In genomic region chr12:85175926-85176845, GRCm38 (mm10) we compare ENCODE assay signal across 8 mouse cellular contexts. TPM values are rescaled to one million over a fixed set of nuclear protein-coding genes. Genes with fewer than 3 reads are reported as not detected.
DNase-seq lines count a peak whose midpoint lies in the region; ATAC-seq and TF ChIP-seq lines count a peak whose summit lies in the region.

No protein-coding gene starts in this region.

- peak; percentile 84 for ATAC-seq in hindbrain, embryonic 12.5 days (ENCODE audit: low FRiP score)
- ATAC-seq in CD4-positive, CD25-positive, alpha-beta regulatory T cell, adult 4 months, result no peak

- no peak overlapping the region; the same call in 1 of the 2 replicates for H3K4me3 ChIP-seq in layer of hippocampus, adult 2 months
- peak overlapping the region; percentile 33 for H3K4me3 ChIP-seq in hindbrain, embryonic 12.5 days

- WGBS in hindbrain, embryonic 12.5 days, result 7% methylated on average over 11 of the region's 11 CpGs

- no peak for DNase-seq in layer of hippocampus, adult 2 months (ENCODE audit: low spot score in 2 of 2)
- no peak for DNase-seq in layer of hippocampus, adult 9-10 months (ENCODE audit: low spot score)
- peak; percentile 53 for DNase-seq in embryo, embryonic 9.5 days (ENCODE audit: extremely low spot score)
- peak; percentile 64 for DNase-seq in lung, postnatal 10 days
- peak; percentile 71 for DNase-seq in yolk sac, embryonic 10.5 days (ENCODE audit: low spot score)
- no peak for DNase-seq in layer of hippocampus, adult 9-11 months

- peak overlapping the region; percentile 60 for H3K4me2 ChIP-seq in hindbrain, embryonic 12.5 days (replicated peaks)

- H3K36me3 ChIP-seq in hindbrain, embryonic 12.5 days, result no peaks in the 10 kb centered on the region

- H3K4me1 ChIP-seq in hindbrain, embryonic 12.5 days, result peaks cover 42% of the 10 kb centered on the region

- peaks cover 31% of the 10 kb centered on the region for H3K27me3 ChIP-seq in hindbrain, embryonic 12.5 days

- no peaks in the 10 kb centered on the region for H3K9me3 ChIP-seq in hindbrain, embryonic 12.5 days (replicated peaks)

- peak overlapping the region; percentile 36; the same call in 1 of the 2 replicates for H3K27ac ChIP-seq in layer of hippocampus, adult 2 months
- H3K27ac ChIP-seq in hindbrain, embryonic 12.5 days, result peak overlapping the region; percentile 70

- peak overlapping the region; percentile 43; the same call in 1 of the 2 replicates for H3K9ac ChIP-seq in hindbrain, embryonic 12.5 days

- TF ChIP-seq CTCF in layer of hippocampus, adult 2 months (conservative IDR thresholded peaks at IDR 0.05), result no peak

RNA-seq across cellular contexts. Expression of gene Pgf, which starts 1.4 kb away (rescaled TPM):
- total RNA-seq in layer of hippocampus, adult 2 months (2021), result 1 to 10 TPM; 4.7 to 5.2 TPM
- polyA plus RNA-seq in hindbrain, embryonic 12.5 days (2016; fragmentation: Nextera tagmentation; extraction: Ambion mirVana), result 10.6 and 11.2 TPM in 2 replicates
- not detected for polyA plus RNA-seq in CD4-positive, CD25-positive, alpha-beta regulatory T cell, adult 4 months (2017; shearing (Covaris generic))

RNA-seq across cellular contexts. Expression of gene Rps6kl1, which starts 25.1 kb away (rescaled TPM):
- total RNA-seq in layer of hippocampus, adult 2 months (2021), result 10 to 100 TPM; 39.0 to 40.0 TPM
- polyA plus RNA-seq in hindbrain, embryonic 12.5 days (2016; fragmentation: Nextera tagmentation; extraction: Ambion mirVana), result 7.2 and 7.6 TPM in 2 replicates
- polyA plus RNA-seq in CD4-positive, CD25-positive, alpha-beta regulatory T cell, adult 4 months (2017; shearing (Covaris generic)), result under 1 TPM; 0.28 to 0.43 TPM

RNA-seq across cellular contexts. Expression of gene Eif2b2, which starts 43.1 kb away (rescaled TPM):
- total RNA-seq in layer of hippocampus, adult 2 months (2021), result 10 to 100 TPM; 63.5 to 65.3 TPM
- polyA plus RNA-seq in hindbrain, embryonic 12.5 days (2016; fragmentation: Nextera tagmentation; extraction: Ambion mirVana), result 78.0 and 82.4 TPM in 2 replicates
- 10 to 100 TPM; 67.3 to 94.7 TPM for polyA plus RNA-seq in CD4-positive, CD25-positive, alpha-beta regulatory T cell, adult 4 months (2017; shearing (Covaris generic))

Comparison
In these comparisons a context has a peak if more than half of its experiments do, and no peak if none do; other contexts are left out.
1. DNase-seq: peak in embryo, embryonic 9.5 days (single experiment), lung, postnatal 10 days (single experiment) and yolk sac, embryonic 10.5 days (single experiment); none in layer of hippocampus, adult 2 months (0 of 2), layer of hippocampus, adult 9-10 months (single experiment) and layer of hippocampus, adult 9-11 months (single experiment).
2. RNA of gene Pgf, which starts 1.4 kb away (polyA plus RNA-seq): 10.6 to 11.2 TPM in hindbrain, embryonic 12.5 days; not detected in CD4-positive, CD25-positive, alpha-beta regulatory T cell, adult 4 months; every median in the first group is over 10 times any median in the second.